Mouse (Mus musculus): ENCODE measurements around the gene Vps25. TPM values are rescaled to one million over a fixed set of nuclear protein-coding genes. Genes with fewer than 3 reads are reported as not detected.

Vps25 gene
- polyA plus RNA-seq, 1 experiment from 2014 or later = 128 TPM

DNA sequence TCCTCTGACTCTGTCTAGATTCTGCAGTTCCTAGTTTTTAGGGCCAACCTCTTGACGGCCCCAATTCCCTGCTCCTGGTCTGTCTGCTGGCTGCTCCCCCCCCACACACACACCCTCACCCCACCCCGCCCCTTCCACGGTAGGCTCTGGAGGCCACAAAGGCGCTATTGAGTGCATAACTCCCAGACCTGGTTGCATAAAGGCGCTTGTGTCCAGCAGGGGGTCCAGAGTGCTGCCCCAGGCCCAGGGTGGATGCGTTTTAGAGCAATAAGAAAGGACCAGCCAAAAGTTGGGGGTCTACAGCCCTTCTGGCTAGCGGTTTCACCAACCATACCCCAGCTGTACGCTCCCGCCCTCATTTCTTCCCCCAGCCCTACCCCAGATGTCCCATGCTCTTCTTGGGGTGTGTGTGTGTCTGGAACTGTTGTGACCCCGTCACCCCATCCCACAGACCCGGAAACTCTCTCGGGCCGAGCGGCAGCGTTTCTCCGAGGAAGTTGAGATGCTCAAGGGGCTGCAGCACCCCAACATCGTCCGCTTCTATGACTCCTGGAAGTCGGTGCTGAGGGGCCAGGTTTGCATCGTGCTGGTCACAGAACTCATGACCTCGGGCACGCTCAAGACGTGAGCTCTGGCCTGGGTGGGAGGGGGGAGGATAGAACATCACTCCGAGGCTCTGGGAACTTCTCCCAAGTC is 8.9 kb downstream of the Vps25 start:
- peak overlapping the region; percentile 67 for H3K4me3 ChIP-seq (ENCODE audit: low read depth, low read length)
- no peak for ATAC-seq (replicated peaks; ENCODE audit: insufficient number of reproducible peaks, low FRiP score, low TSS enrichment)
- peaks cover 55% of the 10 kb centered on the region for H3K4me1 ChIP-seq (ENCODE audit: control insufficient read depth, insufficient read depth, low read length)
- H3K27me3 ChIP-seq (ENCODE audit: control insufficient read depth, insufficient read depth, low read length) = peaks cover 31% of the 10 kb centered on the region
- H3K36me3 ChIP-seq (ENCODE audit: control insufficient read depth, insufficient read depth, low read length) = peaks cover 3% of the 10 kb centered on the region; the same call in 1 of the 2 replicates
- peak overlapping the region; percentile 96 for H3K4me2 ChIP-seq
- H3K9me3 ChIP-seq (replicated peaks; ENCODE audit: control insufficient read depth, low read length) = no peaks in the 10 kb centered on the region
- no peak overlapping the region for H3K27ac ChIP-seq (ENCODE audit: low read depth, low read length)
- 3% methylated on average over 24 of the region's 24 CpGs for WGBS (ENCODE audit: insufficient replicate concordance)
- peak overlapping the region; percentile 18 for H3K9ac ChIP-seq (ENCODE audit: low read depth, low read length)

- H3K27me3 ChIP-seq (ENCODE audit: control insufficient read depth, insufficient read depth, low read length) = peaks cover 31% of the 10 kb centered on the region
- 7% methylated on average over 32 of the region's 32 CpGs for WGBS (ENCODE audit: insufficient replicate concordance)
These were observed 9.9 kb downstream of the Vps25 start for GRCm38 (mm10) chr11:101263138-101263988.

DNA sequence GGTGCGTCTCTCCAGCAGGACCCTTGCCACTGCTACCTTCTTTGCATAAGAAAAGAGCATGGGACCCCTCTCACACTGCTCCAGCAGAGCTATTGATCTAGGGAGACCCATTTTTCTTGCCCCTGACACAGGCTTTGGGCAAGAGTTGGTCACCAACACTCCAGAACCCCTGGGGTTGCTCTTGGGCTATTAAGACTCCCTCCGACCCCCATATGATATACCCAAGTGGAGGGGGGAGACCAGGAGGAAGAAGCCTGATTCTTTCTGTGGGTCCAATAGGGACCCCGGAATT is 10.4 kb downstream of the Vps25 start:
- WGBS (ENCODE audit: insufficient replicate concordance) = 22% methylated on average over 3 of the region's 3 CpGs
- peak overlapping the region; percentile 17; the same call in 1 of the 2 replicates for H3K4me3 ChIP-seq (ENCODE audit: low read depth, low read length)
- no peak for ATAC-seq (replicated peaks; ENCODE audit: insufficient number of reproducible peaks, low FRiP score, low TSS enrichment)
- no peak overlapping the region for H3K27ac ChIP-seq (ENCODE audit: low read depth, low read length)
- H3K4me2 ChIP-seq = peak overlapping the region; percentile 96
- H3K4me1 ChIP-seq (ENCODE audit: control insufficient read depth, insufficient read depth, low read length) = peaks cover 46% of the 10 kb centered on the region
- no peaks in the 10 kb centered on the region for H3K36me3 ChIP-seq (ENCODE audit: control insufficient read depth, insufficient read depth, low read length)
- no peak overlapping the region for H3K9ac ChIP-seq (ENCODE audit: low read depth, low read length)
- H3K9me3 ChIP-seq (replicated peaks; ENCODE audit: control insufficient read depth, low read length) = no peaks in the 10 kb centered on the region
- peaks cover 31% of the 10 kb centered on the region for H3K27me3 ChIP-seq (ENCODE audit: control insufficient read depth, insufficient read depth, low read length)

More at GRCm38 (mm10) chr11:101263138-101263988, 9.9 kb downstream of the Vps25 start:
- H3K27ac ChIP-seq (ENCODE audit: low read depth, low read length) = no peak overlapping the region
- peak overlapping the region; percentile 96 for H3K4me2 ChIP-seq
- H3K36me3 ChIP-seq (ENCODE audit: control insufficient read depth, insufficient read depth, low read length) = no peaks in the 10 kb centered on the region
- no peaks in the 10 kb centered on the region for H3K9me3 ChIP-seq (replicated peaks; ENCODE audit: control insufficient read depth, low read length)
- no peak for ATAC-seq (replicated peaks; ENCODE audit: insufficient number of reproducible peaks, low FRiP score, low TSS enrichment)
- H3K9ac ChIP-seq (ENCODE audit: low read depth, low read length) = no peak overlapping the region
- H3K4me1 ChIP-seq (ENCODE audit: control insufficient read depth, insufficient read depth, low read length) = peaks cover 52% of the 10 kb centered on the region
- H3K4me3 ChIP-seq (ENCODE audit: low read depth, low read length) = peak overlapping the region; percentile 67

DNA sequence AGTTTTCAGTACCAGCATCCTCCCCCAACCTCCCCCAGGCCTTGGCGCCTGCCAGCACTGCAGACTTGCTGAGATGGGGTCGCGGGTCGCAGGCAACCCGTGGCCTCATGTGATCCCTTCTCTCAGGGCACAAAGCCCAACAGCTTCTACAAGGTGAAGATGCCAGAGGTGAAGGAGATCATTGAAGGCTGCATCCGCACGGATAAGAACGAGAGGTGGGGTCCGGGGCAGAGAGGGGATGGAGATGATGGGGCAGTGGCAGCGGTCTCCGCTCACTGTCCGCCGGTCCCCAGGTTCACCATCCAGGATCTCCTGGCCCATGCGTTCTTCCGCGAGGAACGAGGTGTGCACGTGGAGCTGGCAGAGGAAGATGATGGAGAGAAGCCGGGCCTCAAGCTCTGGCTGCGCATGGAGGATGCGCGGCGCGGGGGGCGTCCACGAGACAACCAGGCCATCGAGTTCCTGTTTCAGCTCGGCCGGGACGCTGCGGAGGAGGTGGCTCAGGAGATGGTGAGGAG is 11.5 kb downstream of the Vps25 start:
- peaks cover 31% of the 10 kb centered on the region for H3K27me3 ChIP-seq (ENCODE audit: control insufficient read depth, insufficient read depth, low read length)
- no peak for ATAC-seq (replicated peaks; ENCODE audit: insufficient number of reproducible peaks, low FRiP score, low TSS enrichment)
- peak overlapping the region; percentile 56 for H3K9ac ChIP-seq (ENCODE audit: low read depth, low read length)
- H3K36me3 ChIP-seq (ENCODE audit: control insufficient read depth, insufficient read depth, low read length) = no peaks in the 10 kb centered on the region
- peak overlapping the region; percentile 37 for H3K4me3 ChIP-seq (ENCODE audit: low read depth, low read length)
- H3K9me3 ChIP-seq (replicated peaks; ENCODE audit: control insufficient read depth, low read length) = no peaks in the 10 kb centered on the region
- no peak overlapping the region for H3K27ac ChIP-seq (ENCODE audit: low read depth, low read length)
- peak overlapping the region; percentile 64 for H3K4me2 ChIP-seq
- 7% methylated on average over 31 of the region's 31 CpGs for WGBS (ENCODE audit: insufficient replicate concordance)
- peaks cover 40% of the 10 kb centered on the region for H3K4me1 ChIP-seq (ENCODE audit: control insufficient read depth, insufficient read depth, low read length)

DNA sequence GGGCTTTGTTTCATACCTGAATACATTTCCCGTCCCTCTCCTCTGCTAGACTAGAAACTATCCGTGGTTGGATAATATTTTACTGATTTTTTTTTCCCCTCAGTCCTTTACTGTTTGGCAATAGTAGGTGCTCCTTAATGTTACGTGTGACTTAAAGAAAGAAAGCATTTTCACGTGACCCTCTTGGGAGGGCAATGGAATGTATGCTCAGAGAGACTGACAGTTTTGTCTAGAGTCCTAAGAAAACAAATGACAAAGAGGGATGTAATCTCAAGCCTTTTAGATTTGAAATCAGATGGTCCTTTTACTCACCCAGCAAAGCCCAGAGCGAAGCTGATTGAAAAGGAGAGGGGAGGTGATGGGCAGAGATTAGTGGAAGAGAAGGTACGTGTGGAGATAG is 12.4 kb downstream of the Vps25 start:
- Histone ChIP-seq H3K4me1 (ENCODE audit: control insufficient read depth, insufficient read depth, low read length) (peaks cover 37% of the 10 kb centered on the region), H3K4me3 (ENCODE audit: low read depth, low read length) (no peak overlapping the region), H3K27ac (ENCODE audit: low read depth, low read length) (no peak overlapping the region), H3K36me3 (ENCODE audit: control insufficient read depth, insufficient read depth, low read length) (no peaks in the 10 kb centered on the region), H3K9ac (ENCODE audit: low read depth, low read length) (no peak overlapping the region), H3K27me3 (ENCODE audit: control insufficient read depth, insufficient read depth, low read length) (peaks cover 31% of the 10 kb centered on the region), H3K9me3 (replicated peaks; ENCODE audit: control insufficient read depth, low read length) (no peaks in the 10 kb centered on the region), H3K4me2 (peak overlapping the region; percentile 64; the same call in 1 of the 2 replicates)
- ATAC-seq (replicated peaks; ENCODE audit: insufficient number of reproducible peaks, low FRiP score, low TSS enrichment) = no peak
- 41% methylated on average over 6 of the region's 6 CpGs for WGBS (ENCODE audit: insufficient replicate concordance)

DNA sequence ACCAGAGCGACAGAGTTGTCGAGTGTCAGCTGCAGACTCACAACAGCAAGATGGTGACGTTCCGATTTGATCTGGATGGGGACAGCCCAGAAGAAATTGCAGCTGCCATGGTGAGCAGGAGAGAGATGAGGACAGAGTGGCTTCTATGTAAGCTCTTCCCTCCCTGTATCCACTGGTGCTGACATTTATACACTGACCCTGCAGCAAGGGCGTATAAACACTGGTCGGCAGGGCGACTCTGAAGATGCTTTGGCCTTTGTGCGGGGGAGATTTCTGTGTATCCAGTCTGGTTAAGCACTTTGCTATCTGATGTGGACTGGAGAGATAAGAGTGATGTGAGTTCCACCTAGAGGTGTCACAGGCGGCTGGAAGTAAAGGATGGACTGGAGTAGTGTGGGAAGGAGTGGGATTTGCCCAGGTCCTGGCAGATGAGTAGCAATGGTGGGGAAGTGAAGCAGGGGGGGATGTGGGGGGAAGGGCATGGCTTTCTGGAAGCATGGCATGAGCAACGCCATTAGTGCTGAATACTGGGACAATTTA is 16.1 kb downstream of the Vps25 start:
- peaks cover 13% of the 10 kb centered on the region for H3K4me1 ChIP-seq (ENCODE audit: control insufficient read depth, insufficient read depth, low read length)
- no peak overlapping the region for H3K9ac ChIP-seq (ENCODE audit: low read depth, low read length)
- no peaks in the 10 kb centered on the region for H3K9me3 ChIP-seq (replicated peaks; ENCODE audit: control insufficient read depth, low read length)
- WGBS (ENCODE audit: insufficient replicate concordance) = 16% methylated on average over 10 of the region's 10 CpGs
- ATAC-seq (replicated peaks; ENCODE audit: insufficient number of reproducible peaks, low FRiP score, low TSS enrichment) = no peak
- no peaks in the 10 kb centered on the region for H3K36me3 ChIP-seq (ENCODE audit: control insufficient read depth, insufficient read depth, low read length)
- no peak overlapping the region for H3K27ac ChIP-seq (ENCODE audit: low read depth, low read length)
- no peak overlapping the region for H3K4me3 ChIP-seq (ENCODE audit: low read depth, low read length)
- H3K27me3 ChIP-seq (ENCODE audit: control insufficient read depth, insufficient read depth, low read length) = peaks cover 13% of the 10 kb centered on the region
- H3K4me2 ChIP-seq = peak overlapping the region; percentile 20

DNA sequence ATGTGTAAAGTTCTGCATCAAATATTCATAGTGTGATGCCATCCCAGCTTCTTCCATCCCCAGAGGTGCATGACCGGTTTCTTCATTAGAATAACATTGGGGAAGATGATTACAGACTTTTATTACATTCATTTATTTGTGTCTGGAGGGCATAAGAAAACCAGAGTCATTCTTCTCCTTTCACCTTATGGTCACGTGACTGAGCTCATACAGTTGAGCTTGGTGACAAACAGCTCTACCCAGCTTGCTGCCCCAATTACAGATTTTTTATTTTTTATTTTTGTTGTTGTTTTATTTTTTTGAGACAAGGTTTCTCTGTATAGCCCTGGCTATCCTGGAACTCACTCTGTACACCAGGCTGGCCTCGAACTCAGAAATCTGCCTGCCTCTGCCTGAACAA is 18.9 kb downstream of the Vps25 start:
- Histone ChIP-seq H3K9me3 (replicated peaks; ENCODE audit: control insufficient read depth, low read length) (no peaks in the 10 kb centered on the region), H3K27ac (ENCODE audit: low read depth, low read length) (no peak overlapping the region), H3K4me1 (ENCODE audit: control insufficient read depth, insufficient read depth, low read length) (peaks cover 16% of the 10 kb centered on the region), H3K9ac (ENCODE audit: low read depth, low read length) (no peak overlapping the region), H3K4me3 (ENCODE audit: low read depth, low read length) (no peak overlapping the region), H3K36me3 (ENCODE audit: control insufficient read depth, insufficient read depth, low read length) (peaks cover 2% of the 10 kb centered on the region; the same call in 1 of the 2 replicates), H3K27me3 (ENCODE audit: control insufficient read depth, insufficient read depth, low read length) (peaks cover 5% of the 10 kb centered on the region; the same call in 1 of the 2 replicates), H3K4me2 (no peak overlapping the region)
- ATAC-seq (replicated peaks; ENCODE audit: insufficient number of reproducible peaks, low FRiP score, low TSS enrichment) = no peak
- 85% methylated on average over 3 of the region's 3 CpGs for WGBS (ENCODE audit: insufficient replicate concordance)

DNA sequence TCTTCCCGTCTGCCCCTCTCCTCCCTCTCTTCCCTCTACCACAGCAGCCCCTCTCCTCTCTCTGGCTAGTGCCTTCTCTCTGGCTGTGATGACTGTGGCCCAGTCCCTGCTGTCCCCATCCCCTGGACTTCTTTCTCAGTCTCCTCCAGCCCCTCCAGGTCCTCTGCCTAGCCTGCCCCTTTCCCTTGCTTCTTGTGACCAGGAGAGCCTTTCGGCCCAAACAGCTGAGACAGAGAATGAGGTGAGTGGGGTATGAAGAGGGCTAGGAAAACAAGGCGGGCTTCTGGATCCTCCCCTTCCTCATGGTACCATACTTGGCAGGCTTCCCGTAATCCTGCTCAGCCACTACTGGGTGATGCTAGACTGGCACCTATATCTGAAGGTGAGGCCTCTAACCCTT is 21.8 kb downstream of the Vps25 start:
- ATAC-seq (replicated peaks; ENCODE audit: insufficient number of reproducible peaks, low FRiP score, low TSS enrichment) = no peak
- 0 out of 2 replicates have a peak, but pooled peaks cover 5% of the 10 kb centered on the region for H3K27me3 ChIP-seq (ENCODE audit: control insufficient read depth, insufficient read depth, low read length)
- no peak overlapping the region for H3K9ac ChIP-seq (ENCODE audit: low read depth, low read length)
- H3K27ac ChIP-seq (ENCODE audit: low read depth, low read length) = no peak overlapping the region
- no peak overlapping the region for H3K4me3 ChIP-seq (ENCODE audit: low read depth, low read length)
- H3K4me1 ChIP-seq (ENCODE audit: control insufficient read depth, insufficient read depth, low read length) = peaks cover 20% of the 10 kb centered on the region
- no peaks in the 10 kb centered on the region for H3K9me3 ChIP-seq (replicated peaks; ENCODE audit: control insufficient read depth, low read length)
- H3K4me2 ChIP-seq = no peak overlapping the region
- H3K36me3 ChIP-seq (ENCODE audit: control insufficient read depth, insufficient read depth, low read length) = peaks cover 2% of the 10 kb centered on the region; the same call in 1 of the 2 replicates
- WGBS (ENCODE audit: insufficient replicate concordance) = 67% methylated on average over 4 of the region's 4 CpGs

All from heart, embryonic 11.5 days (tissue).